Mouse (Mus musculus) sigmoid colon, adult 10 weeks (tissue): Measurements from ENCODE around the gene Clec4a3. TPM values are rescaled to one million over a fixed set of nuclear protein-coding genes. Genes with fewer than 3 reads are reported as not detected.

Experiments used
- polyA plus RNA-seq: library from polyadenylated mRNA; stranded (reverse); fragments of 350-450 nt; fragmentation: Illumina TruSeq; extraction: RNeasy Lipid Tissue Mini Kit (QIAGEN cat#74804); gene quantifications from one replicate; pipeline ENCODE4 v1.2.3, GENCODE M21; 2014; ENCODE audit warnings: low read depth, low replicate concordance

Gene Clec4a3
- polyA plus RNA-seq = 16.4 TPM

GRCm38 (mm10) chr6:122952401-122952800, at the start of gene Clec4a3:
TSS of gene Clec4a3 (plus strand) at chr6:122952515.

GRCm38 (mm10) chr6:122921451-122921850, 30.9 kb upstream of the Clec4a3 start, which contains the start of gene Clec4a1:
TSS of gene Clec4a1 (plus strand) at chr6:122921848.

GRCm38 (mm10) chr6:122989876-122990437, 37.6 kb downstream of the Clec4a3 start, which contains the start of gene Clec4a4:
TSS of gene Clec4a4 (plus strand) at chr6:122990367.

Other genes starting within 250 kb of the Clec4a3 start
- gene Nanog, start 245.0 kb upstream of the Clec4a3 start, polyA plus RNA-seq = not detected
- gene Slc2a3, start 150.9 kb upstream of the Clec4a3 start, polyA plus RNA-seq = 2.4 TPM
- 20.0 TPM for gene Foxj2, start 132.6 kb upstream of the Clec4a3 start, polyA plus RNA-seq
- gene C3ar1, start 96.4 kb upstream of the Clec4a3 start, polyA plus RNA-seq = 7.3 TPM
- 62.9 TPM for gene Necap1, start 78.0 kb upstream of the Clec4a3 start, polyA plus RNA-seq
- gene Clec4a1, start 30.7 kb upstream of the Clec4a3 start, polyA plus RNA-seq = 13.8 TPM
- gene Clec4a4, start 37.9 kb downstream of the Clec4a3 start, polyA plus RNA-seq = 0.66 TPM
- 0.69 TPM for gene Clec4b1, start 97.4 kb downstream of the Clec4a3 start, polyA plus RNA-seq
- gene Clec4a2, start 153.9 kb downstream of the Clec4a3 start, polyA plus RNA-seq = 16.0 TPM
- 0.38 TPM for gene Clec4b2, start 220.4 kb downstream of the Clec4a3 start, polyA plus RNA-seq